Mouse (Mus musculus) lung, embryonic 15.5 days (tissue): ENCODE data around the gene Bud31. TPM values are rescaled to one million over a fixed set of nuclear protein-coding genes. Genes with fewer than 3 reads are reported as not detected.

Source experiments
- ATAC-seq: fragments of 200-750 bp; cut with Nextera tagmentation; 2 replicates; pipeline ENCODE4 v1.8.0; 2017; ENCODE audit warnings: moderate number of reproducible peaks, borderline replicate concordance; ENCODE audit not compliant: low FRiP score, low TSS enrichment; ENCODE audit errors: extremely low read depth
- H3K27ac ChIP-seq: fragments of 300-500 bp; sonication (generic); 2 replicates; pipeline ENCODE4 v1.5.1; 2015; ENCODE audit warnings: moderate library complexity, mild to moderate bottlenecking, inconsistent platforms
- H3K27me3 ChIP-seq: fragments of 300-500 bp; sonication (generic); 2 replicates; pipeline ENCODE4 v1.6.1; 2015; ENCODE audit warnings: inconsistent platforms
- H3K36me3 ChIP-seq: fragments of 300-500 bp; sonication (generic); 2 replicates; pipeline ENCODE4 v1.6.1; 2015; ENCODE audit warnings: inconsistent platforms
- H3K4me1 ChIP-seq: fragments of 300-500 bp; sonication (generic); 2 replicates; pipeline ENCODE4 v1.6.1; 2015; ENCODE audit warnings: inconsistent platforms
- H3K4me2 ChIP-seq: fragments of 300-500 bp; sonication (generic); 2 replicates; pipeline ENCODE4 v1.6.1; 2015; ENCODE audit warnings: inconsistent platforms, mild to moderate bottlenecking, moderate library complexity
- H3K4me3 ChIP-seq: fragments of 300-500 bp; sonication (generic); 2 replicates; pipeline ENCODE4 v1.5.1; 2015; ENCODE audit warnings: mild to moderate bottlenecking, inconsistent platforms
- H3K9ac ChIP-seq: fragments of 300-500 bp; sonication (generic); 2 replicates; pipeline ENCODE4 v1.6.1; 2015; ENCODE audit warnings: inconsistent platforms
- H3K9me3 ChIP-seq: fragments of 300-500 bp; sonication (generic); 2 replicates; pipeline ENCODE4 v1.6.1; 2016; ENCODE audit warnings: inconsistent platforms
- WGBS: fragments of 180-500 bp; shearing (Covaris S2); methylation state at CpG from one replicate; pipeline ENCODE4 v1.1.7; 2015; 5-methylcytosine and 5-hydroxymethylcytosine counted together
- polyA plus RNA-seq: library from polyadenylated mRNA; unstranded; fragments of >200 nt; fragmentation: Nextera tagmentation; extraction: Ambion mirVana; gene quantifications from 2 replicates; pipeline ENCODE4 v1.2.1, GENCODE M21; 2015

The Bud31 gene
- polyA plus RNA-seq, 1 experiment from 2014 or later: 187 TPM

GRCm38 (mm10) chr5:145166536-145167305, 26.6 kb downstream of the Bud31 start, which contains the start of the genes Ptcd1 and Cpsf4:
Gene Ptcd1, minus strand, starts transcription at chr5:145167108.
Gene Cpsf4, plus strand, starts transcription at chr5:145167213.
- Histone ChIP-seq H3K4me3 (peak within 1 kb of the TSS; percentile 78), H3K9ac (peak within 1 kb of the TSS; percentile 94), H3K4me1 (peaks cover 27% of the 10 kb centered on the region), H3K9me3 (no peaks in the 10 kb centered on the region), H3K27ac (peak within 1 kb of the TSS; percentile 88), H3K36me3 (peaks cover 23% of the 10 kb centered on the region), H3K27me3 (no peaks in the 10 kb centered on the region), H3K4me2 (peak within 1 kb of the TSS; percentile 86)
- ATAC-seq: peak; percentile 96
- WGBS: under 1% methylated on average over 51 of the region's 51 CpGs

GRCm38 (mm10) chr5:145167306-145167661, 27.1 kb downstream of the Bud31 start:
- peak; percentile 50 for ATAC-seq
- H3K27me3 ChIP-seq: no peaks in the 10 kb centered on the region
- under 1% methylated on average over 26 of the region's 28 CpGs for WGBS
- H3K27ac ChIP-seq: peak overlapping the region; percentile 88
- H3K4me3 ChIP-seq: peak overlapping the region; percentile 78
- no peaks in the 10 kb centered on the region for H3K9me3 ChIP-seq
- peak overlapping the region; percentile 94 for H3K9ac ChIP-seq
- peak overlapping the region; percentile 86 for H3K4me2 ChIP-seq
- peaks cover 26% of the 10 kb centered on the region for H3K36me3 ChIP-seq
- H3K4me1 ChIP-seq: peaks cover 27% of the 10 kb centered on the region

- Histone ChIP-seq H3K27ac (no peak overlapping the region), H3K36me3 (peaks cover 98% of the 10 kb centered on the region), H3K4me3 (no peak overlapping the region), H3K4me1 (no peaks in the 10 kb centered on the region), H3K9me3 (no peaks in the 10 kb centered on the region), H3K4me2 (no peak overlapping the region), H3K9ac (no peak overlapping the region), H3K27me3 (no peaks in the 10 kb centered on the region)
- no peak for ATAC-seq
- 83% methylated on average over 18 of the region's 18 CpGs for WGBS
Observed at GRCm38 (mm10) chr5:145178461-145178980, 38.4 kb downstream of the Bud31 start.

- peaks cover 72% of the 10 kb centered on the region for H3K36me3 ChIP-seq
- H3K9me3 ChIP-seq: no peaks in the 10 kb centered on the region
- no peak overlapping the region for H3K27ac ChIP-seq
- no peak overlapping the region for H3K4me3 ChIP-seq
- H3K27me3 ChIP-seq: no peaks in the 10 kb centered on the region
- peaks cover 9% of the 10 kb centered on the region for H3K4me1 ChIP-seq
- ATAC-seq: no peak
- H3K4me2 ChIP-seq: no peak overlapping the region
- H3K9ac ChIP-seq: no peak overlapping the region
- 91% methylated on average over 2 of the region's 2 CpGs for WGBS
Observed at GRCm38 (mm10) chr5:145185244-145185643, 45.1 kb downstream of the Bud31 start.

GRCm38 (mm10) chr5:145189416-145189815, 49.3 kb downstream of the Bud31 start:
- Histone ChIP-seq H3K4me2 (no peak overlapping the region), H3K9ac (no peak overlapping the region), H3K36me3 (peaks cover 35% of the 10 kb centered on the region), H3K4me1 (peaks cover 13% of the 10 kb centered on the region), H3K27me3 (no peaks in the 10 kb centered on the region), H3K4me3 (no peak overlapping the region), H3K9me3 (no peaks in the 10 kb centered on the region), H3K27ac (no peak overlapping the region)
- 91% methylated on average over 6 of the region's 6 CpGs for WGBS
- ATAC-seq: no peak

- ATAC-seq: no peak
Observed at GRCm38 (mm10) chr5:145190373-145190772, 50.2 kb downstream of the Bud31 start.

GRCm38 (mm10) chr5:145190875-145191798, 51.0 kb downstream of the Bud31 start:
- Histone ChIP-seq H3K9ac (peak overlapping the region; percentile 79), H3K27me3 (no peaks in the 10 kb centered on the region), H3K4me2 (peak overlapping the region; percentile 72), H3K9me3 (no peaks in the 10 kb centered on the region), H3K4me1 (peaks cover 13% of the 10 kb centered on the region), H3K36me3 (peaks cover 35% of the 10 kb centered on the region), H3K27ac (peak overlapping the region; percentile 79), H3K4me3 (peak overlapping the region; percentile 66)
- under 1% methylated on average over 41 of the region's 41 CpGs for WGBS
- ATAC-seq: peak; percentile 91

More at GRCm38 (mm10) chr5:145190373-145190772, 50.2 kb downstream of the Bud31 start:
- Histone ChIP-seq H3K27me3 (no peaks in the 10 kb centered on the region), H3K4me3 (peak overlapping the region; percentile 66), H3K4me2 (peak overlapping the region; percentile 72), H3K4me1 (peaks cover 13% of the 10 kb centered on the region), H3K9ac (peak overlapping the region; percentile 79), H3K9me3 (no peaks in the 10 kb centered on the region), H3K36me3 (peaks cover 36% of the 10 kb centered on the region), H3K27ac (no peak overlapping the region)
- 35% methylated on average over 5 of the region's 5 CpGs for WGBS

GRCm38 (mm10) chr5:145191962-145192361, 51.8 kb downstream of the Bud31 start, which contains the start of gene Atp5j2:
Gene Atp5j2, minus strand, starts transcription at chr5:145192062.
- ATAC-seq: no peak
- Histone ChIP-seq H3K9me3 (no peaks in the 10 kb centered on the region), H3K4me2 (peak within 1 kb of the TSS; percentile 72), H3K27ac (peak within 1 kb of the TSS; percentile 79), H3K36me3 (peaks cover 27% of the 10 kb centered on the region), H3K4me3 (peak within 1 kb of the TSS; percentile 66), H3K27me3 (no peaks in the 10 kb centered on the region), H3K9ac (peak within 1 kb of the TSS; percentile 79), H3K4me1 (peaks cover 13% of the 10 kb centered on the region)
- WGBS: 82% methylated on average over 2 of the region's 2 CpGs

Other genes with a start within 250 kb of the Bud31 start
- gene Smurf1, start 174.5 kb upstream of the Bud31 start, polyA plus RNA-seq: 18.5 and 20.2 TPM in 2 replicates
- gene Gm4871, start 107.6 kb upstream of the Bud31 start, polyA plus RNA-seq: not detected in 2 replicates
- gene 1700018F24Rik, start 97.4 kb upstream of the Bud31 start, polyA plus RNA-seq: 0.14 TPM in 1 of 2 replicates, not detected in the other
- gene Arpc1a, start 56.5 kb upstream of the Bud31 start, polyA plus RNA-seq: 146 and 150 TPM in 2 replicates
- gene Kpna7, start 56.3 kb upstream of the Bud31 start, polyA plus RNA-seq: not detected in 2 replicates
- gene Arpc1b, start 26.1 kb upstream of the Bud31 start, polyA plus RNA-seq: 359 and 378 TPM in 2 replicates
- 79.2 and 81.1 TPM in 2 replicates for gene Pdap1, start 124 bp upstream of the Bud31 start, polyA plus RNA-seq
- 15.6 and 16.9 TPM in 2 replicates for gene Ptcd1, start 26.7 kb downstream of the Bud31 start, polyA plus RNA-seq
- 55.0 and 56.2 TPM in 2 replicates for gene Cpsf4, start 26.9 kb downstream of the Bud31 start, polyA plus RNA-seq
- 691 and 724 TPM in 2 replicates for gene Atp5j2, start 51.7 kb downstream of the Bud31 start, polyA plus RNA-seq
- 7.6 and 9.8 TPM in 2 replicates for gene Zkscan14, start 61.5 kb downstream of the Bud31 start, polyA plus RNA-seq
- gene Zkscan5, start 64.2 kb downstream of the Bud31 start, polyA plus RNA-seq: 12.4 and 14.1 TPM in 2 replicates
- 30.3 and 32.2 TPM in 2 replicates for gene Zfp655, start 91.4 kb downstream of the Bud31 start, polyA plus RNA-seq
- 0.47 and 0.58 TPM in 2 replicates for gene Zscan25, start 140.1 kb downstream of the Bud31 start, polyA plus RNA-seq
- gene Cyp3a57, start 204.9 kb downstream of the Bud31 start, polyA plus RNA-seq: not detected in 2 replicates